Mouse (Mus musculus): ENCODE data around the gene Npsr1.

Npsr1 gene

DNA sequence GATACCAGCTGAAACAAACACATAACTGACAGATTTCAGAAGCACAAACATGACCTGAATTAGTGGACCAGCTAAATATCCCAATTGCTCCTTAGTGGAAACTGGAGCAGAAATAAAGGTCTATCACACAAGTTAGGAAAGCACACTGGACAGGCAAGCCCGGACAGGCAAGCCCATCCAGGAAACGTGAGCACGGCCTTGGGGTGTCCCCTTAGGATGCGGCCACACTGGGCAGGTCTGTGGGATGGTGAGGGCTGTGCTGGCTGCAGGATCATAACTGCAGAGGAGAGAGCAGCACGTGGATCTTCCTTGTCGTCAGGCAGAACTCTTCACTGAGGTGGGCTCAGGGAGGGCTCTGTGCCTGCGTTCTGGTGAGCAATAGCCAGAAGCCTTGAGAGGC lies at the start of gene Npsr1:
Gene Npsr1 (plus strand): TSS at position 301 of the 400 bp plus-strand sequence.
- no peak for DNase-seq (ENCODE audit: low spot score in 2 of 2)

DNA sequence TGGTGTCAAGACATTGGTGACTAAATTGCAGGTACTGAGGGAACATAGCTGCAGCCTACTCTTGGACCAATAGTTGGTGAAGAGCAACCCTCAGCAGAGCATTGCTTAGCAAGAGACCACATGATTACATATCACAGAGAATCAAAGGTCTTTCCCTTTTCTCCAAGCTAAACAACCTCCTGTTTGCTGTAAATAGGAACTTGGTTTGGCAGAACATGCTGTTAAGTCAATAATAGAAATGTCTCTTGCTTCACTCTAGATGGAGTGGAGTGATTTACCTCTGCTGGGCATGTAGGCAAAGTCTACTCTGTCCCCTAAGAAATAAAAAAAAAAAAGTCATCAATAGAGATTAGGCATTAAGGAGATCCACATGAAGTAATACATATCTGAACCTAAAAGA lies 46.3 kb upstream of the Npsr1 start:
- DNase-seq (ENCODE audit: low spot score in 2 of 2) = no peak

DNA sequence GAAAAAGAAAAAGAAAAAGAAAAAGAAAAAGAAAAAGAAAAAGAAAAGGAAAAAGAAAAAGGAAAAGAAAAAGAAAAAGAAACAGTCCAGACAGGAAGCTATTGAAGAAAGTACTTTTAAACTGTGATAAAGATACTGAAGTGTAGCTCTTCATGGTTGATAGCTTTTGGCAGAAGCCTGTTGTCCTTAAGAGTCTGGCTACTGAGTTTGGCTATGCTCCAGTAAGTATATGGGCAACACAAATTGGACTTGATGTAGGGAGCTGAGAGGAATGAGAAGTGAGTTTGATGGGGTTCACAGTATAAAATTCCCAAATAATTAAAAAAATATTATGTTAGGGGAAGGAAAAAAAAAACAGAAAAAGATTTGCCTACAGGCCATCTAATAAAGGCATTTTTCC lies 34.5 kb upstream of the Npsr1 start:
- no peak for DNase-seq (ENCODE audit: low spot score in 2 of 2)

DNA sequence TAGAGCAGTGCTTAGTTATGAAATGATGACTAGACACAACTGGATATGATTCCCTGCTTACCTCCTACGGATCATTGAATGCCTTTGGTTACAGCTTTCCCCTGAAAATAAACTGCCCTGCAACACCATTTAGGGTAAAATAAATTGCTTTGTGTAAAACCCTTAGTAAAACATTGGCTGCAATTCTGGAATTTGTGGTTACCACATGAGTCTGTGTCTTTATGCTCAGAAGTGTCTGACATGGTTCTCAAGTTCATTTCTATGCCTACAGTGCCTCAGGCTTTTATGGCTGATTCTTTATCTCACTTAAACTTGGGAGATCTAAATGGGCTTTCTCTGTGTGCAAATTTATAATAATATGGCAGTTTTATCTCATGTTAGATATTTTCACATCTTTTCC lies 26.1 kb upstream of the Npsr1 start:
- DNase-seq (ENCODE audit: low spot score in 2 of 2) = no peak

GRCm38 (mm10) chr9:24077596-24077995 lies 20.2 kb upstream of the Npsr1 start:
- DNase-seq (ENCODE audit: low spot score in 2 of 2) = no peak

GRCm38 (mm10) chr9:24091875-24092274 lies 5.9 kb upstream of the Npsr1 start:
- no peak for DNase-seq (ENCODE audit: low spot score in 2 of 2)

GRCm38 (mm10) chr9:24098526-24098925 lies 730 bp downstream of the Npsr1 start:
- no peak for DNase-seq (ENCODE audit: low spot score in 2 of 2)

DNA sequence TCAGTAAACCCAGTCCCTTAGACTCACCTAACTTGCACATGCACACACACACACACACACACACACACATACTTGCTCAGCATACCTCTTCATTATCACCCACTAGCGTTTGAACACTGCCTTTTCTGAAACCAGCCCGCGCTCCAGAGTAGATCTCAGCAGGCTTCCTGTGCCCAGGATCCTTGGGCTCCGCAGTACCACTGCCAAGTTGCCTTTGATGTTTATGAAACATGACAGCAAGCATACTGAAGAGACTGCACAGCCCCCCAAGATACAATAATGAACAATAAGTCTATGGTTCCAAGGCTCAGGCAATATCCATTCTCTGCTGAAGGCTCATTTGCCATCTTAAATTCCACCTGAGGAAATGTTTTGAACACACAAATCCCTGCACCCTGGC lies 1.8 kb downstream of the Npsr1 start:
- DNase-seq (ENCODE audit: low spot score in 2 of 2) = no peak

- no peak for DNase-seq (ENCODE audit: low spot score in 2 of 2)
Observed at GRCm38 (mm10) chr9:24119423-24119822, 21.6 kb downstream of the Npsr1 start.

DNA sequence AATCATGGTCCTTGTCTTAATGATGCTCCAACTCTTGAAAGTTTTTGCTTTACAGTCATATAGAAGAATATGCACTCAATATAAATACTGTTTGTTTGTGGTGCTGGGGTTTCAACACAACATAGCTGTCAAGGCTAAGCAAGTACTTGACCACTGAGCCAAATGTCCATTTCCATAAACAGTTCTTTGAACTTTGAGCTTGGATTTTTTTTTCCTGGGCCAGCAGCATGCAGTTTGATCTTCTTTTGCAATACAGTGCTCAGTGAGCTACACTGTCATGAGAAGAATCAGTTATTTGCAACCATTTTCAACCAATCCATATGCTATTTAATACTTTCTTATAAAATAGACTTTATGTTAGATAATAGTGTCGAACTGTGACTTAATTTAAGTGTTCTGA lies 35.3 kb downstream of the Npsr1 start:
- DNase-seq (ENCODE audit: low spot score in 2 of 2) = no peak

DNA sequence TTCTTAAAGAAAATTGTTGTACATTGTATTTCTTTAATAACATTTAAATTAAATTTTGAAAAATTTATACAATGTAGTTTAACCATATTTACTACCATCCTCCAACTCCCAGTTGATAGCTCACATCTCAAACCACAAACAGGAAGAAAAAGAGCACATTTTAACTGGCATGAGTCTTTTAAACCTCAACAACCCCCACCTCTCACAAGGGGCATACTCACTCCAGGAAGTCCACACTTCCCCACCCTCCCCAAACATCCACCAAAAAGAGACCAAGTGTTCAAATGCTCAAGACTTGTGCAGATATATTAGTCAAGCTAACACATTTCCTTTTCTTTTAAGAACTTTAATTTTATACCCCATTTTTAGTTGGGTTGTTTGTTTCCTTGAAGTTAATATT lies 38.6 kb downstream of the Npsr1 start:
- no peak for DNase-seq (ENCODE audit: low spot score in 2 of 2)

- DNase-seq (ENCODE audit: low spot score in 2 of 2) = no peak
Observed at GRCm38 (mm10) chr9:24144341-24144740, 46.5 kb downstream of the Npsr1 start.

DNA sequence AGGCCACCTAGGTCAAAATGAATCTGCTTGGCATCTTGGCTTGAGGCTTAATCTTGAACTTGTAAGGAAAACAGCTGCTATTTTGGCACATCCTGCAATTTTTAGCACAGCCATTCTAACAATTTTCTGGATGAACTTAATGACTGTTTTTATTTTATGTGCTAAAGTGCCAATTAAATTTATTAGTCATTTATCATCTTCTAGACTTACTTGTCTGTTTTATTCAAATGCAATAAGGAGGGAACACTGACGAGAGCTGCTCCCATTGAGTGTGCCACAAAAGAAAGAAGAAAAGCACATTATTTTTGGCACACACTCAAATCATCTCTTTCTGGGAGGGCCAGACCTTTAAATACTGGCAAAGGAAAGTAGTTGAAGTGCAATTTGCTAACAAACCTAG lies 59.4 kb downstream of the Npsr1 start:
- no peak for DNase-seq (ENCODE audit: low spot score in 2 of 2)

- DNase-seq (ENCODE audit: low spot score in 2 of 2) = no peak
Observed at GRCm38 (mm10) chr9:24160409-24160808, 62.6 kb downstream of the Npsr1 start.

GRCm38 (mm10) chr9:24168501-24168900 lies 70.7 kb downstream of the Npsr1 start:
- DNase-seq (ENCODE audit: low spot score in 2 of 2) = no peak

DNA sequence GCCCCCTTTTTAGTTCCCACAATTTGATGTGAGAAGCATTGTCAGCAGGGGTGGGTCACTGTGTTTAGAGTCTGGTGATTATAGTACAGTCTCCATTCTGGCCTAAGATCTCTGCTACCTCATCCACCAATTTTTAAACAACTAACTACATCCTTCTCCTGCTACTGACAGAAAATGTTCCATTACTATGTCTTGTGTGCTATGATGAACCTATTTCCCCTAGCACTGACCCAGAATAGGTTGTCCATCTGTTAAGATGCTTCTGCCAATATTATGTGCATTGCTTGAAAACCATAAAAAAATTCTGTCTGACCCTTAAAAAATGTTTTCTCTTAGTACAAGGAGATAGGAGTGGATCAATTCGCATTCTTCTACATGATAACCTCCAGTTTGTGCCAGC lies 72.9 kb downstream of the Npsr1 start:
- no peak for DNase-seq (ENCODE audit: low spot score in 2 of 2)

GRCm38 (mm10) chr9:24178744-24179143 lies 80.9 kb downstream of the Npsr1 start:
- no peak for DNase-seq (ENCODE audit: low spot score in 2 of 2)

DNA sequence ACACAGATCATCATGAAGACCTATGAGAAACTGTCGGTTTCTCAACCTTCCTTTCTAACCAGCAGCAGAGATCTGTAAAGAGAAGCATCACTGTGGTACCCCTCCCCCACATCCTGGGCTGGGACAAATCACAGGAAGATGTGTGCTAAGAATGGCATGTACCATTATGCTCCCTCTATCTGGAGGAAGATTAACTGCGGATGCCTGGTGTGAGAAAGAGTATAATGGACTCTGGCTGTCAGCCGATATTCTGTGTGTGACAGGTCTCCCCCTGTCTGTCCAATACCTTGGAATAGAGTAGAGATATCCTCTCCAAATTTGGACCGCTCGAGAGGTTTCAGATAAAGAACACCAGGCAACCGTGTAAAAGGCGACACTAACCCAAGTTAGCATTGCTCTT lies 83.1 kb downstream of the Npsr1 start:
- no peak for DNase-seq (ENCODE audit: low spot score in 2 of 2)

DNA sequence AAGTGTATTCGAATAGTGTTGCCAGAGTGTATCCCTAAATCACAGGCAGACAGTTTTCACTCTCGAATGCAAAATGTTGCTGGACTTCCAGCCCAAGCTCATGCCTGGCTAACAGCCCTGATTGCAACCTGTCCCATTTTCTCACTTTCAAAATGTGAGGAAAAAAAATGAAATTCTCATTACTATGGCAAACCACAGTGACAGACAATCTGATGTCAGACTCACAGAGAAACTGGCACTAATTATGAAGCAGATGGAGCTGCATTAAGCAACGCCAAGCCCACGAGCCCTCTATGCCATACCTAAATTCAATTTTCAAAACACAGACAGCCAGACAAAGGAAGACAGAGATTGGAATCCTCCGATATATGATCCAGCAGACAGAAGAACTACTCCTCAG lies 88.5 kb downstream of the Npsr1 start:
- no peak for DNase-seq (ENCODE audit: low spot score in 2 of 2)

DNA sequence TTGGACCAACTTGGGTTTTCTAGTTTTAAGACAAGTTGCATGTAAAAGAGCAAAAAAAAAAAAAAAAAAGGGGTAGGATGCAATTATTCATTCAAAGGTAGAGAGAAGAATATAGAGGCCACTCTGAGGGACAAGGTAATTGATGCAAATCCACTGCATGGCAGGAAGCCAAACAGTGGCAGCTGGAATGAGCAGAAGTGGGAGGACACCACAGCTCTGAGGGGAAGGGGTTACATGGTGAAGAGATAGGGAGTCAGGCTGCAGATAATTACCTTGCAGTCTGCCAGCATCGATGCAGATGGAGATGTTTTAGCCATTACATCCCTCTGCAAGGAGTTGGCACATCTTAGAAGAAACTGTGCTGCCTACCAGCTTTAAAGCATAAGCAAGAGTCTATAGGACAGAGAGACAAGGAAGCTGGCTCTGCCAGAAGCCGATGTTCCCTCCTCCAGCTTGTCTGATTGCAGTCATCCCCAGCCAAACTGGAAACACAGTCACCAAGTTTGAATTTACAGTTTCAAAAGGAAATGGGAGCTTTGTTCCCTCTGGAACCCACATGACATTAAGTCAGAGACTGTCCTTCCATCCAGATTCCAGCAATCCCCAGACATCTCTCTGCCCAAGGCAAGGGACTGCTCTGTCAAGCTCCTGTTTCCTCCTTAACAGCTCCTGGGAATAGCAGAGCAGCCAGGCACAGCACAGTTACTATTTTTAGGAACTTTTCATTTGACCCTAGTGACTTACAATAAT lies 91.9 kb downstream of the Npsr1 start:
- no peak for DNase-seq (ENCODE audit: low spot score in 2 of 2)

DNA sequence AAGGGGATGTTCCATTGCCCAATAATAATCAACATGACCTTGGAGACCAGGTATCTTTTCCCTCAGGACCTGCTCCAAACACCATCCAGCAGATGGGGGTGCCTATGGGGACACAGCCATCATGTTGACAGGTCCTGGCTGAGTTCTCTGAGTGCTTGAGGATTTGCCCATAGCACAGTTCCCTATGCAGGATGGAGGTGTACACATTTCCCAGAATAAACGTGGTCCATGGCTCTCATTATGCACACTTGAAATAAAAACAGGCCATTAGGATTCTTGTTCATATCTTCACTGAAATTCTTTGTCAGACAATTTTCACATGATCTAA lies 92.4 kb downstream of the Npsr1 start:
- no peak for DNase-seq (ENCODE audit: low spot score in 2 of 2)

DNA sequence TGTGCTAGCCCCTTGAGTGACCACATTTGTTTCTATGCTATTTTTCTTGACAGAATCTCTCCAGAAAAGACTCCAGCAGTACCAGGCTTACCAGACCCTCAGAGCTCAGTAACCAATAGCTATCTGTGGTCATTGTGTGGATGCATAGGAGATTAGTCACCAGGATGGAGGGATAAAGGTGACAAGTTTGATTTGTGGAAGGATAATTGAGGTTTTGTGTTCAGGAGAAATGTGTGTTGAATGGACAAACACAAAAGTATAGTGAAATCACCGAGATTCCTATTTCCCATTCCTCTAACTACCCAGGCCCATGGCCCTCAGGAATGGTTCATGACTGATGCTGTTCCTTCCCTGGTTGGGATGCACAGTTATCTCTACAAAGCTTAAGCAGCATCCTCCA lies 100.5 kb downstream of the Npsr1 start:
- no peak for DNase-seq (ENCODE audit: low spot score in 2 of 2)

DNA sequence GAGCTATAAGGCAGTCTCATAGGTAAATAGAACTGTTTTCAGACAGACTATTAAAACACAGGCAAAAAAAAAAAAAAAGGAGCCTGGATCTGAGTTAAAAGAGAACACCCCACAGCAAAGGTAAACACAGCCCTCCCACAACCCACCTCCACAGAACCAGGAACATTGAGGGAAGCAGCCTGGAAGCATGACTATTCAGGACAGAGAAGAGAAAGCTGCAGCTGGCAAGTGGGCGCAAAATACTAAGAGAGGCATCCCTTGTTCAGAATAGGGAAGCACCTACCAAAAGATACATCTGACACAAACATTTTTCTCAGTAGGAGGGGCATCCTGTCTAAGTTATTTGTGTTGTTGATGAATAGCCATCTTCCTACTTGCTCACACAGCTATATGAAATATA lies 113.8 kb downstream of the Npsr1 start:
- no peak for DNase-seq (ENCODE audit: low spot score in 2 of 2)

DNA sequence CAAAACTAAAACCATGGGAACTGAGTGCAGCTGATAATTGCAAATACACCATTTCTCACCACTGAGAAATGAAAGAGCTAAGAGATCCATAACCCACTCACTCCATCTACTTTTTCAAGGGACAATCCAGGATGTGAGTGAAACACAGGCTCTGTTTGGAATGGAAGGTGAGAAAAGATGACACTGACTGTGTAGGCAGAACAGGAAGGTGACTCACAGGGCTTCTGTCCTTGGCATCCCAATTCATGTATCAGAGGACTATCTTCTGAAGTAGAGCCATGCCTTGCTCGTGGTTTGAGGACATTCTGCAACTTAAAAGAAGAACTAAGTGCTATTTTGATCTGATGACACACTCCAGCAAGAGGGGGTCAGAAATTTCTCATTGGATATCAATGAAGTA lies 119.9 kb downstream of the Npsr1 start:
- no peak for DNase-seq (ENCODE audit: low spot score in 2 of 2)

All from spleen, postnatal 36 days (tissue).